Mouse (Mus musculus) embryo, embryonic 11.5 days (tissue): ENCODE measurements around the gene Bmi1.

Experiments used
- DNase-seq: peaks from one replicate; pipeline ENCODE4 v3.0.0-alpha.2; 2012; ENCODE audit warnings: low read depth, low spot score

Gene Bmi1

GRCm38 (mm10) chr2:18722208-18722830 lies 45.5 kb downstream of the Bmi1 start:
- DNase-seq, result no peak

DNA sequence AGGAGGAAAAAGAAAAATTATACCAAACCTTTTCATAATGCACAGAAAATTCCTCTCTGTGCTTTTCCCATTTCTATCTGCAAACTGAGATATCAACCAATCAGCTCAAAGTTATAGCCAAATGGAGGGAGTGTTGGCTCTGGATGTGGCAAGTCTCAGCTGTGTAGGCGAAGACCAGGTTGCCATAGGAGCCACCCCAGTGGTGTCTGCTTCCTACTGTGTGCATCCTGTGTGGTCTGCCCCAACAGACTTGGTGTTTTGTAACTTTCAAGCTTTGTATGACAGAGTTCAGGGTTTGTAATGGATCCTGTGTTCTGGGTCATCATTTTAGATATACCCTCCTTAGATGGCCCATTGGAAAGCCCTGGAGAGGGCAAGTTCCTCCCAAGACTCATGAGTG lies 47.6 kb downstream of the Bmi1 start:
- DNase-seq, result no peak

DNA sequence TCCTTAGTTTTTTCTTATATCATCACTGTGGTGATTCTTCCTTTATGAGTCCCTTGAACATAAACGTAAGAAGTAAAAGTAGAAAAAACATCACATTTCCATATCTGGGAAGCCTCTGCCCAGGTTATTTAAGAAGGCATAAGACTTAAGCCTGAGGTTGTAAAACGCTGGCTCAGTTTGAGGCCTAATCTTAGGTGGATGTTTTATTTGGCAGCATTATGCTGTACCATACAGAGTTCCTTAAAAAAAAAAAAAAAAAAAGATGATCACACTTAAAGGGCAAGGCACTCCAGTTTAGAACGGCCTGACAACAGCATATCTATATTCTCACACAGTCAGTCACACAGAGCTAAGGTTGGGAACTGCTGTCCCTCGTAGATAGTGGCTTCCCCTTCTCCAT lies 49.1 kb downstream of the Bmi1 start:
- DNase-seq, result no peak

DNA sequence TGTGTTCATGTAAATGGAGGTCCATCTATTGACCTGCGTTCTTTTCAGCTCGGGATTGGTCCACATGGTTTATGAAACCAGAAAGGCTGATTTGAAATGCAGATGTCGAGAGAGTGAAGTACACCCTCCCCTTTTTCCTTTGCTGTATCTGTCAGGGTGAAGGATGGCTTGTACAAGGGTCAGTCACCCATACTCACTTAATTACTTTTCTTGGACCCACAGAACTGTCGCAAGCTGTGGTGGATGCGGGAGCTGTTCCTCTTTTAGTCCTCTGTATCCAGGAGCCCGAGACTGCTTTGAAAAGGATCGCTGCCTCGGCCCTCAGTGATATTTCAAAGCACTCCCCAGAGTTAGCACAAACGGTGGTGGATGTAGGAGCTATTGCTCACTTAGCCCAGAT lies 54.9 kb downstream of the Bmi1 start:
- peak; percentile 27 for DNase-seq

GRCm38 (mm10) chr2:18734394-18735127 lies 57.7 kb downstream of the Bmi1 start:
- no peak for DNase-seq
